Mouse (Mus musculus) embryonic stem cell, embryonic (primary cell): ENCODE results near the gene Eif4g1.

Experiments
- CTCF ChIA-PET, 4 experiments: fragments of 300-600 bp in 2 of 4; fragments of 350-600 bp in 2 of 4; sonication (Branson Sonifier 250); formaldehyde crosslinking; loops; one replicate each; lab custom pipeline; 2022; ENCODE audit warnings: inconsistent platforms in 2 of 4; lab: Charles Lee
- POLR2A ChIA-PET, 4 experiments: fragments of 300-600 bp in 2 of 4; fragments of 350-600 bp in 2 of 4; sonication (Branson Sonifier 250); formaldehyde crosslinking; loops; one replicate each; lab custom pipeline; 2022; ENCODE audit warnings: antibody characterized with exemption in 4 of 4, inconsistent platforms in 1 of 4; lab: Charles Lee

The Eif4g1 gene

GRCm38 (mm10) chr16:20651076-20651946, 16.8 kb upstream of the Eif4g1 start, which contains the start of gene Psmd2:
Gene Psmd2 (plus strand): TSS chr16:20651652.
- CTCF ChIA-PET = interaction anchor here in 2 of 4 experiments (0.5 to 1.6 kb wide), 4 partner anchors 18 to 142 kb away, joined by 3 to 4 read pairs (median 3); no protein-coding TSS in a partner anchor

DNA sequence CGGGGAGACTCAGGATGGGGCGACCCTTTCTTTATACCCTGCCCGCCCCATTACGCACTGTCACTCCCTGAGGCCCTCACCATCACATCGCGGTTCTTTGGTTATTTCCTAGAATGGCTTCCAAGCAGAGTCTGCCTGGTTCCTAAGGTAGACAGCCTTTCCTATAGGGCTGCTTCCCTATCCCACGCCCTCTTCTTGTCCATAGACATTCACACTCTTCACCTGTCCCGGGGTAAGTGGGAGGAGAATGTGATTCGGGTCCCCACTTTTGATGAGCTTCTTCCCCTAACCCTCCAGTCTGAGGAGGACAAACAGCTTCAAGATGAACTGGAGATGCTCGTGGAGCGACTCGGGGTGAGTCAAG, 16.2 kb upstream of the Eif4g1 start:
- ChIA-PET POLR2A (interaction anchor here in 3 of 4 experiments (0.6 to 4.8 kb wide), 28 partner anchors 7 to 154 kb away, joined by 3 to 53 read pairs (median 4); partner anchors contain the start of genes Eef1akmt4 (in 2 of the 3), Eif2b5 (in 2 of the 3), Gm49333 (in 2 of the 3) and Abcf3 (in 1 of the 3)), CTCF (interaction anchor here in 2 of 4 experiments (0.5 to 0.6 kb wide), 2 partner anchors 18 to 57 kb away, joined by 3 read pairs; no protein-coding TSS in a partner anchor)

More at GRCm38 (mm10) chr16:20651076-20651946, 16.8 kb upstream of the Eif4g1 start, which contains the start of gene Psmd2:
- POLR2A ChIA-PET = interaction anchor here in 3 of 4 experiments (0.5 to 4.8 kb wide), 50 partner anchors 8 to 154 kb away, joined by 3 to 53 read pairs (median 4); partner anchors contain the start of genes Eef1akmt4 (in 3 of the 3), Gm49333 (in 3 of the 3), Abcf3 (in 2 of the 3) and Alg3 (in 2 of the 3)

- CTCF ChIA-PET = interaction anchor here in 2 of 4 experiments (0.6 to 1.0 kb wide), 4 partner anchors 9 to 38 kb away, joined by 3 read pairs; no protein-coding TSS in a partner anchor
- POLR2A ChIA-PET = interaction anchor here in 2 of 4 experiments (0.8 to 4.8 kb wide), 6 partner anchors 15 to 138 kb away, joined by 3 to 53 read pairs (median 4); partner anchors contain the start of genes Eif4g1 (in 2 of the 2), Abcf3 (in 1 of the 2) and Ap2m1 (in 1 of the 2)
Measured at GRCm38 (mm10) chr16:20653315-20653714, 14.8 kb upstream of the Eif4g1 start.

DNA sequence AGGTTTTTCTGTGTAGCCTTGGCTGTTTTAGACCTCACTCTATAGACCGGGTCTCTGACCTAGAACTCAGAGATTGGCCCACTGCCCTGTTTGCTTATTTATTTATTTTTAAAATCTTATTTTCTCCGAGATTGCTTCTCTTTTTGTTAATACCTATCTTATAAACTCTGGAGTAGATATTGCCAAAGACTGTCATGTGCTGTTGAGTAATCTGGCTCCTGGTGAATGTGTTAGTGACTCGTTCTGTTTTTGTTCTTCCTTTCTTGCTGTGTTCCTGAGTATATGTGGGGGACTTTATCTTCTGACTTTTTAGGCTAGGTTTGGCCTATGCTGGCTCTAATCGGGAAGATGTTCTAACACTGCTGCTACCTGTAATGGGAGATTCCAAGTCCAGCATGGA, 10.5 kb upstream of the Eif4g1 start:
- POLR2A ChIA-PET = interaction anchor here in 2 of 4 experiments (0.9 to 2.2 kb wide), 5 partner anchors 11 to 31 kb away, joined by 3 to 10 read pairs (median 5); partner anchors contain the start of gene Eif4g1 (in 2 of the 2)
- CTCF ChIA-PET = interaction anchor here in 2 of 4 experiments (0.7 to 1.5 kb wide), 2 partner anchors 10 to 149 kb away, joined by 6 to 8 read pairs; partner anchors contain the start of gene Eif4g1 (in 1 of the 2)

DNA sequence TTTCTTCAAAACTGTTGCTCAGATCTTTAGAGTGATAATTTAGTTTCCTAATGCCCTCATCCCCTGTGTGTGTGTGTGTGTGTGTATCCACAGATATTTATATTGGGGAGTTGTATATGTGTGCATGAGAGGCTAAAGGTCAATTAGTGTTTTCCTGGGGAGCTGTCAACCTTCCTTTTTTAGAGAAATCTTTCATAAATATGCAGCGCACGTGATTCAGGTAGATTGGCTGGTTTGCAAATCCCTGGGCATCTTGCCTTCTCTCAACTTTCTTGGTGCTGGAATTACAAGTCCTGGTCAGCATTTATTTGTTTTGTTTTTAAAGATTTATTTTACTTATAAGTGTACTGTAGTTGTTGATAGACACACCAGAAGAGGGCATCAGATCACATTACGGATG, 2.2 kb downstream of the Eif4g1 start:
- POLR2A ChIA-PET = interaction anchor here in 2 of 4 experiments (0.7 to 14.8 kb wide), 8 partner anchors 12 to 1933 kb away, joined by 3 to 298 read pairs (median 6); partner anchors contain the start of genes Ap2m1 (in 1 of the 2), Eif2b5 (in 1 of the 2), Fam131a (in 1 of the 2) and Psmd2 (in 1 of the 2)
- CTCF ChIA-PET = interaction anchor here in 1 of 4 experiments (0.6 kb wide), 1 partner anchor 18 kb away, joined by 3 read pairs; no protein-coding TSS in a partner anchor

GRCm38 (mm10) chr16:20671886-20672285, 3.8 kb downstream of the Eif4g1 start:
- ChIA-PET POLR2A (interaction anchor here (0.6 to 14.8 kb wide), 79 partner anchors 8 to 1312 kb away, joined by 3 to 298 read pairs (median 5); partner anchors contain the start of genes Fam131a (in 4 of the 4), Abcf3 (in 3 of the 4), Clcn2 (in 3 of the 4) and Polr2h (in 3 of the 4)), CTCF (interaction anchor here (0.6 to 1.4 kb wide), 7 partner anchors 30 to 518 kb away, joined by 3 to 4 read pairs (median 3); partner anchors contain the start of genes Alg3 (in 2 of the 4), Clcn2 (in 2 of the 4), Eef1akmt4 (in 2 of the 4) and Gm49333 (in 2 of the 4))

DNA sequence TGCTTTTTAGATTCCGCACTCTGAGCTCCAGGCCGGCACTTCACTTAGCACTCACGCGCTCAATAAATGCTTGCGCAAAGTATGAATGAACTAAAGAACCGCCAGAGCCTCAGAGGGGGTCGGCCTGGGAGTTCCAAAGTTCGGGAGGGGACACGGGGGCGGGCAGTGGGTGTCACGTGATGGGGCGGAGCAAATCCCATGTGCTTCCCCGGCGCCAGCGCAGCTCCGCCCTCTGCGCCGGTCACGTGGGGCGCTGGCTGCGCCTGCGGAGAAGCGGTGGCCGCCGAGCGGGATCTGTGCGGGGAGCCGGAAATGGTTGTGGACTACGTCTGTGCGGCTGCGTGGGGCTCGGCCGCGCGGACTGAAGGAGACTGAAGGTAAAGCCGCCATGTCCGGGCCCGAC, 4.4 kb downstream of the Eif4g1 start:
- ChIA-PET POLR2A (interaction anchor here (0.6 to 14.8 kb wide), 78 partner anchors 8 to 1311 kb away, joined by 3 to 298 read pairs (median 5); partner anchors contain the start of genes Fam131a (in 4 of the 4), Clcn2 (in 3 of the 4), Polr2h (in 3 of the 4) and Psmd2 (in 3 of the 4)), CTCF (interaction anchor here (0.6 to 1.4 kb wide), 7 partner anchors 30 to 517 kb away, joined by 3 to 4 read pairs (median 3); partner anchors contain the start of genes Alg3 (in 2 of the 4), Clcn2 (in 2 of the 4), Eef1akmt4 (in 2 of the 4) and Gm49333 (in 2 of the 4))

GRCm38 (mm10) chr16:20672965-20673705, 5.0 kb downstream of the Eif4g1 start:
- CTCF ChIA-PET = interaction anchor here (0.7 to 1.4 kb wide), 7 partner anchors 20 to 531 kb away, joined by 3 to 6 read pairs (median 3); partner anchors contain the start of genes Clcn2 (in 2 of the 4), Polr2h (in 2 of the 4), Alg3 (in 1 of the 4) and Eef1akmt4 (in 1 of the 4)
- POLR2A ChIA-PET = interaction anchor here (0.5 to 14.8 kb wide), 79 partner anchors 9 to 1795 kb away, joined by 3 to 298 read pairs (median 5); partner anchors contain the start of genes Alg3 (in 3 of the 4), Clcn2 (in 3 of the 4), Dvl3 (in 3 of the 4) and Eef1akmt4 (in 3 of the 4)

- ChIA-PET CTCF (interaction anchor here (0.7 to 1.2 kb wide), 5 partner anchors 20 to 531 kb away, joined by 3 to 6 read pairs (median 3); partner anchors contain the start of genes Clcn2 (in 1 of the 4), Ephb3 (in 1 of the 4), Fam131a (in 1 of the 4) and Polr2h (in 1 of the 4)), POLR2A (interaction anchor here (0.5 to 14.8 kb wide), 64 partner anchors 8 to 1796 kb away, joined by 3 to 298 read pairs (median 5); partner anchors contain the start of genes Alg3 (in 3 of the 4), Eef1akmt4 (in 3 of the 4), Fam131a (in 3 of the 4) and Gm49333 (in 3 of the 4))
Measured at GRCm38 (mm10) chr16:20673706-20674303, 5.7 kb downstream of the Eif4g1 start.

DNA sequence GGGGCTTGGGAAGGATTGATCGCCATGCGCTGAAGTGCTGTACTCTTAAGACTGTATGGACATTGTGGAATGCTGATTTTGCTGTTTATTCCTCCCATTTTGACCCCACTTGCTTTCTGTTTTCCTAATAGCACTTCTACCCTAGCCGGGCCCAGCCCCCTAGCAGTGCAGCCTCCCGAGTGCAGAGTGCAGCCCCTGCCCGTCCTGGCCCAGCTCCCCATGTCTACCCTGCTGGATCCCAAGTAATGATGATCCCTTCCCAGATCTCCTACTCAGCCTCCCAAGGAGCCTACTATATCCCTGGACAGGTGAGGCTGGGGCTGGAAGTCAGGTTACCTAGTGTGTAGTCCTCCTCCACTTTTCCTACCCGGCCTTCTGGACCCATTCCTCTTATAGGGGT, 7.1 kb downstream of the Eif4g1 start:
- ChIA-PET CTCF (no interaction called here), POLR2A (interaction anchor here in 2 of 4 experiments (0.6 to 14.8 kb wide), 17 partner anchors 8 to 177 kb away, joined by 3 to 298 read pairs (median 13); partner anchors contain the start of genes Fam131a (in 2 of the 2), Clcn2 (in 1 of the 2), Dvl3 (in 1 of the 2) and Eif2b5 (in 1 of the 2))

- POLR2A ChIA-PET = interaction anchor here (0.5 to 14.8 kb wide), 36 partner anchors 8 to 716 kb away, joined by 3 to 298 read pairs (median 4); partner anchors contain the start of genes Eif4g1 (in 2 of the 4), Fam131a (in 2 of the 4), Abcf3 (in 1 of the 4) and Alg3 (in 1 of the 4)
- CTCF ChIA-PET = interaction anchor here (0.5 to 1.6 kb wide), 5 partner anchors 25 to 167 kb away, joined by 3 to 9 read pairs (median 6); no protein-coding TSS in a partner anchor
Measured at GRCm38 (mm10) chr16:20676702-20677101, 8.6 kb downstream of the Eif4g1 start.

DNA sequence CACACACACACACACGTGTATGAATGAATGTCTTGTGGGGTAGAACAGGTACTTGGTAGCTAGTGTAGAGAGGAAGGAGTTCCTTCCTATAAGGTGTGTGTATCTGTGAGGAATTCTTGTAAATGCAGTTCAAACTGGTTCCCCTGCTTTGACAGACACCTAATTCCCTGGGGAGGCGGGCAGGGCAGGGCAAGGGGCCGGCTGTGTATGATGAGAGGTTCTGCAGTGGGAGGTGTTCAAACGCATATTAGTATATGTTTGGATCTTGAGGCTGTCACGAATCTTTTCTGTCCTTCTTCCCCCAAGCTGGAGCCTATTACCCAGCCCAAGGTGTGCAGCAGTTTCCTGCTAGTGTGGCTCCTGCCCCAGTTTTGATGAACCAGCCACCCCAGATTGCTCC, 9.3 kb downstream of the Eif4g1 start:
- POLR2A ChIA-PET = interaction anchor here (0.6 to 14.8 kb wide), 38 partner anchors 9 to 999 kb away, joined by 3 to 298 read pairs (median 4); partner anchors contain the start of genes Fam131a (in 3 of the 4), Eif4g1 (in 2 of the 4), Abcf3 (in 1 of the 4) and Alg3 (in 1 of the 4)
- CTCF ChIA-PET = interaction anchor here in 3 of 4 experiments (0.5 to 1.6 kb wide), 3 partner anchors 25 to 184 kb away, joined by 3 to 6 read pairs (median 6); no protein-coding TSS in a partner anchor

DNA sequence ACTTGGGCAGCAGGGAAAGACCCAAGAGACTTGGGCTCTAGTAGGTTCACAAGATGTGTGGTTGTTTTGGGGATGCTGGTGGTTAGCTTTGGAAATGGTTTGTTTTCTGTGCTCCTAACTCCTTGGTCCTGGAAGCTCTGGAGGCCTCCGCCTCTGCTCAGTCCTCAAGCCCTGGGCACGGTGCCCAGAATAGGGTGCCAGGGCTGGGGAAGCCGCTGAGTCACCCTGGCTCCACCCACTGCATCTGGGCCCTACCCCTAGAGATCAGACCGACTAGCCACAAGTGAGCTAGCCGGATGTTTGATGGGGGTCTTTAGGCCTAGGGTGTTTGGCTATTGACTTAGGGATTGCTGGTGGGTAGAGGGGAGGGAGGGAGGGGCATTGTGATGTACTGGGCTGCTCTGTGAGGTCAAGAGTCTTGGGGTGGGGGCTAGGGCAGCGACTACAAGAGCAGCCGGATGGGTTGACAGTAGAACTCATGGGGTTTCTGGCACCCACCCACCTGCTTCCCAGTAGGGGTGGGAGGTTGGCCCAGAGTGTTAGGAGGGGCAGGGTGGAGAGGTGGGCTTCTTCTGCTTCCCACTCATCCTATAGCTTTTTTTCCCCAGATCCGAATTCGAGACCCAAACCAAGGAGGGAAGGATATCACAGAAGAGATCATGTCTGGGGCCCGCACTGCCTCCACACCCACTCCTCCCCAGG, 10.0 kb downstream of the Eif4g1 start:
- CTCF ChIA-PET = interaction anchor here in 2 of 4 experiments (0.6 to 1.6 kb wide), 2 partner anchors 24 to 143 kb away, joined by 6 to 7 read pairs; partner anchors contain the start of gene Ap2m1 (in 1 of the 2)
- POLR2A ChIA-PET = interaction anchor here (0.6 to 14.8 kb wide), 29 partner anchors 9 to 999 kb away, joined by 3 to 298 read pairs (median 4); partner anchors contain the start of genes Fam131a (in 3 of the 4), Eif4g1 (in 2 of the 4), Psmd2 (in 2 of the 4) and Abcf3 (in 1 of the 4)

- CTCF ChIA-PET = interaction anchor here in 1 of 4 experiments (0.8 kb wide), 1 partner anchor 175 kb away, joined by 3 read pairs; no protein-coding TSS in a partner anchor
- POLR2A ChIA-PET = interaction anchor here (0.6 to 14.3 kb wide), 22 partner anchors 10 to 192 kb away, joined by 3 to 298 read pairs (median 4); partner anchors contain the start of genes Dvl3 (in 2 of the 4), Abcf3 (in 1 of the 4), Eif2b5 (in 1 of the 4) and Eif4g1 (in 1 of the 4)
Measured at GRCm38 (mm10) chr16:20690774-20691173, 22.7 kb downstream of the Eif4g1 start.
